Mouse (Mus musculus) forebrain, embryonic 10.5 days (tissue): ENCODE data around the gene Ints6. TPM values are rescaled to one million over a fixed set of nuclear protein-coding genes. Genes with fewer than 3 reads are reported as not detected.

Experiments used
- DNase-seq: peaks from one replicate; pipeline ENCODE4 v3.0.0-alpha.2; 2017; ENCODE audit warnings: low spot score; ENCODE audit errors: extremely low spot score
- H3K27ac ChIP-seq: fragments of 300-500 bp; sonication (generic); 2 replicates; pipeline ENCODE4 v1.5.1; 2016; ENCODE audit warnings: mild to moderate bottlenecking
- H3K27me3 ChIP-seq: fragments of 300-500 bp; sonication (generic); 2 replicates; pipeline ENCODE4 v1.6.1; 2016; ENCODE audit warnings: mild to moderate bottlenecking; ENCODE audit not compliant: poor library complexity, severe bottlenecking
- H3K36me3 ChIP-seq: fragments of 300-500 bp; sonication (generic); replicated peaks from 2 replicates; pipeline ENCODE4 v1.6.1; 2016; ENCODE audit warnings: mild to moderate bottlenecking, moderate library complexity
- H3K4me1 ChIP-seq: fragments of 300-500 bp; sonication (generic); 2 replicates; pipeline ENCODE4 v1.6.1; 2016
- H3K4me3 ChIP-seq: fragments of 300-500 bp; sonication (generic); 2 replicates; pipeline ENCODE4 v1.5.1; 2016; ENCODE audit warnings: mild to moderate bottlenecking, moderate library complexity
- H3K9me3 ChIP-seq: fragments of 300-500 bp; sonication (generic); 2 replicates; pipeline ENCODE4 v1.6.1; 2016; ENCODE audit warnings: mild to moderate bottlenecking, moderate library complexity
- WGBS: fragments of 180-500 bp; shearing (Covaris S2); methylation state at CpG from one replicate; pipeline ENCODE4 v1.1.7; 2016; 5-methylcytosine and 5-hydroxymethylcytosine counted together
- polyA plus RNA-seq: library from polyadenylated mRNA; unstranded; fragments of >200 nt; fragmentation: Nextera tagmentation; extraction: Ambion mirVana; gene quantifications from 2 replicates; pipeline ENCODE4 v1.2.1, GENCODE M21; 2016

Gene Ints6
- polyA plus RNA-seq, 1 experiment from 2014 or later, result 23.9 TPM

DNA sequence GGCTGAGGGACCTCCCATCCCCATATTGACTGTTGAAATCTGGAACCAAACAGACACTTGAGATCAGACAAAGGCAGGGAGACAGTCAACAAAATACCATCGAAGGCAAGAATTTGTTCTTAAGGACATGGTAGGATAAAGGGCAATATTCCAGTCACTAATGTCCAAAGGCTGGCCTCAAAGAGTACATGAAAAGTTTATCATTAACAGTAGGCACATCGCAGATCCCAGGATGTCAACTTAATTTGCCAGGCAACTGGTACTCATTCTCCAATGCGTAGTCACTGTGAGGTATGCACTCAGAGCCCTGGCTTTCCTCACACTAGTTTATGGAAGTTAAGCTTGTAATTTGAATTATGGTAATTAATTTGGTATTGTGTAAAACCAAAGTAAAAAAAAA lies 13.3 kb upstream of the Ints6 start:
- WGBS, result 95% methylated on average over 3 of the region's 3 CpGs
- H3K27ac ChIP-seq, result no peak overlapping the region
- no peaks in the 10 kb centered on the region for H3K9me3 ChIP-seq
- no peak for DNase-seq
- H3K36me3 ChIP-seq, result no peaks in the 10 kb centered on the region
- no peak overlapping the region for H3K4me3 ChIP-seq
- H3K27me3 ChIP-seq, result no peaks in the 10 kb centered on the region
- H3K4me1 ChIP-seq, result no peaks in the 10 kb centered on the region

DNA sequence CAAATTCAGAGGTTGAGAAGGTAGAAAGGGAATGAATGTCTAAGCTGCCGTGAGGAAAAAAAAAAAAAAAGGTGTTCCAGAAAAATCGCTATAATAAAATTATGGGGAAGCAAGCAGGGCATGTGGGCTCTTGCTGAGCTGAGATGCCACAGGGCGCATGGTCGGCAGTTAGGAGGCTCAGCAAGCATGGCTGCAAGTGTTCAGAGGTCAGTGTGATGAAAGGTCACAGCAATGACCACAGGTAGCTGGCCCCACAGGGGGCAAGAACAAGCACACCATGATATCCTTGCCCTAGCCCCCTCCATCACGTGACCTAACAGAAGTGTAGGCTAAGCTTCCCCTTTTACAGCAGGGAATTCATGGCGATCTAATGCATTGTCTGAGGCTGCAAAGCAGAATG lies 12.8 kb upstream of the Ints6 start:
- Histone ChIP-seq H3K27ac (no peak overlapping the region), H3K36me3 (no peaks in the 10 kb centered on the region), H3K27me3 (no peaks in the 10 kb centered on the region), H3K4me3 (no peak overlapping the region), H3K9me3 (no peaks in the 10 kb centered on the region), H3K4me1 (no peaks in the 10 kb centered on the region)
- DNase-seq, result no peak
- WGBS, result 80% methylated on average over 6 of the region's 6 CpGs

DNA sequence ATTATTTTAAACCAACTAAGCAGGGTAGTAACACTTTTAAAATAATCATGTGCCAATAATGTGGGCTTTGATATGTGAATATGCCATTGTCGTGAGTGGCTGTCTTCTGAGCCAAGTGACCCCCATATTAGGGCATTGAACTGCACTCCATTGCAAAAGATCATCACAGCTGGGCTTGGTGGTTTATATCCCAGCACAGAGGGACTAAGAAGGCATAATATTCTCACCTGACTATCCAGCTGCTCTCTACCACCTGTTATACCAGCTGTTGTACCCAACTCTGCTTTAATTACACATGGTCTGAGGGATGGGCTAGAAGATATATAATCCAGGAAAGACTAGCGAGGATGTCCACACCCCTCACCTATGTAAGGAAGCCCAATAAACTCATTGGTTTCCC lies 4.4 kb upstream of the Ints6 start:
- Histone ChIP-seq H3K4me1 (peaks cover 12% of the 10 kb centered on the region), H3K4me3 (no peak overlapping the region), H3K27ac (no peak overlapping the region), H3K36me3 (no peaks in the 10 kb centered on the region), H3K9me3 (no peaks in the 10 kb centered on the region), H3K27me3 (no peaks in the 10 kb centered on the region)
- WGBS, result 78% methylated on average over 2 of the region's 2 CpGs
- DNase-seq, result no peak

DNA sequence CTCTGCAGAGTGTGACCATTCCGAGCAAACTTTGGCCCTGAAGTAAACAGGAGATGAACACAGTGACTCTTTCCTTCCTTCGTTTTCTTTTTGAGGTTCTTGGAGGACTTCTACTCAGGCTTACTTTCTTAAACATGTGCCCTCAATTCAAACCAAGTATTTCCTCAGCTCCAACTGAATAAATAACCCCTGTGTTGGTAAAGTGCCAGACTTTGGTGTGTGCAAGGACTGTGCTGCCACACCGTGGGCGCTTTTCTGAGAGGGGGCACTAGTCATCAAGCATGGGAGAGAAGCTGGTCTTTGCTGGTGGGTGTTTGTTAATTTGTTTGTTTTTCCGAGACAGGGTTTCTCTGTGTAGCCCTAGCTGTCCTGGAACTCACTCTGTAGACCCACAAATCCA lies 3.4 kb upstream of the Ints6 start:
- Histone ChIP-seq H3K9me3 (no peaks in the 10 kb centered on the region), H3K27ac (no peak overlapping the region), H3K4me1 (peaks cover 14% of the 10 kb centered on the region), H3K27me3 (no peaks in the 10 kb centered on the region), H3K36me3 (no peaks in the 10 kb centered on the region), H3K4me3 (no peak overlapping the region)
- 85% methylated on average over 5 of the region's 5 CpGs for WGBS
- DNase-seq, result no peak

DNA sequence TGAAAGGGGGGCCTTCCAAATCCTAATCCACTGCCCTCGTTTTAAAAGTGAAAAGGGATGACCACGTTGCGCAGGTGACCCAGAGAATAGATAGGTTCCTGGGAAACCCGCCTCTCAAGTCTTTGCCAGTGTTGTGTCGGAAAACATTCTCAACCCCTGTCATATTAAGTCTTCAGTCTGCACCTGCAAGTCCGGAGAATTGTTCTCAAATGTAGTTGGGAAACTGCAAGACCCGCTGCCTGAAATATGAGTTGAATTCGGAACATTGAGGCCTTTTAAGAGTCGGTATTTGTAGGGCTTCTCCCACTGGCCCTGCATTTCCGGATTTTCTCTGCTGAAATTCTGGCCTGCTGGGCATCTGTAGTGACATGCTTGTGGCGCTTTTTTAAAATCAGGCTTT lies 974 bp upstream of the Ints6 start:
- peaks cover 19% of the 10 kb centered on the region for H3K4me1 ChIP-seq
- DNase-seq, result no peak
- H3K4me3 ChIP-seq, result peak overlapping the region; percentile 92
- H3K27ac ChIP-seq, result peak overlapping the region; percentile 100
- WGBS, result 4% methylated on average over 11 of the region's 11 CpGs
- no peaks in the 10 kb centered on the region for H3K9me3 ChIP-seq
- H3K36me3 ChIP-seq, result peaks cover 18% of the 10 kb centered on the region
- H3K27me3 ChIP-seq, result no peaks in the 10 kb centered on the region

DNA sequence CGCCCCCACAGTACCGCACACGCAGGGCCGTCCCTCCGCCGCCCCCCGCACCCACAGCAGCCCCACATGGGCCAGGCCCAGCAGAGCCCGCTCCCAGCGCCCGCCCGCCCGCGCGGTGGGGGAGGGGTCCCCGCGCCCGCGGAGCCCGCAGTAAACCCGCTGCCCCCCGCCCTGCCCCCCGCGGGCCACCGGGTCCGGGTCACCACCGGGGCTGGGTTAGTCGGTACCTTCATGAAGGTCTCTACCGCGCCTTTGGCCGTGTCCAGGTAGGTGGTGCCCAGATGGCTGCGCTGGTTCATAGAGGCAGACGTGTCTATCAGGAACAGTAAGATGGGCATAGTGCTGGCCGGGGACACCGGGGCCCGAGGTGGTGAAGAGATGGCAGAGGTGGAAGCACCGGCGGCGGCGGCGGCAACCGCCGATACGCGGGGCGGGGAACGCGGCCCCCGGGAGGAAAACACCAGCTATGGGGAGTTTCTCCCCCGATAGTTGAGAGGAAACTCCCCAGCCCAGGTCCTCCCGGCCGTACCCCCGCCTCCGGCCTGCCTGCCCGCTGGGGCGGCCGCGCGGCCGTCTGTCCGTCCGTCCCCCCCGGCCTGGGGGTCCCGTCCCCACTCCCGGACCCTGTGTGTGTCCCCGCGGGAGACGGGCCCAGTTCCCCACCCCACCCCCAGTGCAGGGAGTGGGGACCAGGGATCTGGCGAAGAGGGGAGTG lies 491 bp downstream of the Ints6 start:
- Histone ChIP-seq H3K27ac (peak overlapping the region; percentile 100), H3K36me3 (peaks cover 33% of the 10 kb centered on the region), H3K4me1 (peaks cover 19% of the 10 kb centered on the region), H3K4me3 (peak overlapping the region; percentile 92), H3K9me3 (no peaks in the 10 kb centered on the region), H3K27me3 (no peaks in the 10 kb centered on the region)
- peak; percentile 69 for DNase-seq
- WGBS, result under 1% methylated on average over 66 of the region's 68 CpGs

DNA sequence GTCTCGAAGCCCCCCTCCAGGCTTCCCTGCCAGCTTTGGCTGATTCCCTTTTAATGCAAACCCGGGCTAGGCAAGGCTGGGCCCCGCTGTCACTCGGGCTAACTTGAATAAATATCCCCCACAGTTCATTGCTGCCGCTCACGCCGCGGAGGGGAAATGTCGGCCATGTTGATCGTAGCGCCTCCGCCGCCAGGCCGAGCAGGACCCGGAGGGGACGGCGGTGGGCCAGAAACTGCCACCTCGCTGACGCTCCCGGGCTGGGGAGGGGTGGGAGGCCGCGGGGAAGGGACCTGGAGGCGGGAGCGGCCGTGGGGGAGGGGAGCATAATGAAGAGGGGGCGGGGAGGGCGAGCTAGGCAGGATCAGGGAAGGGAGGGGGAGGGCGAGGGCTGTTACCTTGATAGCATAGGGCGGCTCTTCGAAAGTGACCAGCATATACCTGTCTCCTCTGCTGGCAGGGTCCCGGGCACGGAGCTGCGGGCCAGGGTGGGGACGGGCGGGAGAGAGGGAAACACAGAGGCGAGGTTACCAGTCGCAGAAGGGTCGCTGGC lies 1.1 kb downstream of the Ints6 start:
- peak overlapping the region; percentile 100 for H3K27ac ChIP-seq
- DNase-seq, result peak; percentile 85

DNA sequence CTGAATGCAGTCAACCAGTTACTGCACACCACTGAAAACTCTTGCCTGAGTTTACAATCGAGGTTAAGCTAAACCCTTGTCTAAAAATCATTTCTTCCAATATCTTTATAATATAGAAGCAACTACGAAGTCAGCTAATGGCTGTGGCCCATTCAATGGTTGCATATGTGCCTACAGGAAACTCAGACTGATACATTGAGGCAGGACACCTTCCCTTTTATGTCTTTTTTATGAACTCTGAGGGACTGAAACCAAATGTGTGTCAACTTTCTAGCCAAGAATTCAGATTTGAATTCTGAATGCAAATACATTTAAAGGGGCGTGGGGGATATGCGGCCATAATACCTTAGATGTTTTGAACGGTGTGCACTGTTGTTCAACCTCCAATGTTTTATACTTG lies 2.3 kb downstream of the Ints6 start:
- Histone ChIP-seq H3K27ac (no peak overlapping the region), H3K9me3 (no peaks in the 10 kb centered on the region), H3K4me1 (peaks cover 19% of the 10 kb centered on the region), H3K4me3 (peak overlapping the region; percentile 92; the same call in 1 of the 2 replicates), H3K27me3 (no peaks in the 10 kb centered on the region), H3K36me3 (peaks cover 50% of the 10 kb centered on the region)
- 95% methylated on average over 5 of the region's 5 CpGs for WGBS
- no peak for DNase-seq

More for the DNA sequence above, 1.1 kb downstream of the Ints6 start:
- peaks cover 39% of the 10 kb centered on the region for H3K36me3 ChIP-seq
- under 1% methylated on average over 29 of the region's 38 CpGs for WGBS
- peaks cover 19% of the 10 kb centered on the region for H3K4me1 ChIP-seq
- H3K4me3 ChIP-seq, result peak overlapping the region; percentile 92
- H3K27me3 ChIP-seq, result no peaks in the 10 kb centered on the region
- H3K9me3 ChIP-seq, result no peaks in the 10 kb centered on the region

DNA sequence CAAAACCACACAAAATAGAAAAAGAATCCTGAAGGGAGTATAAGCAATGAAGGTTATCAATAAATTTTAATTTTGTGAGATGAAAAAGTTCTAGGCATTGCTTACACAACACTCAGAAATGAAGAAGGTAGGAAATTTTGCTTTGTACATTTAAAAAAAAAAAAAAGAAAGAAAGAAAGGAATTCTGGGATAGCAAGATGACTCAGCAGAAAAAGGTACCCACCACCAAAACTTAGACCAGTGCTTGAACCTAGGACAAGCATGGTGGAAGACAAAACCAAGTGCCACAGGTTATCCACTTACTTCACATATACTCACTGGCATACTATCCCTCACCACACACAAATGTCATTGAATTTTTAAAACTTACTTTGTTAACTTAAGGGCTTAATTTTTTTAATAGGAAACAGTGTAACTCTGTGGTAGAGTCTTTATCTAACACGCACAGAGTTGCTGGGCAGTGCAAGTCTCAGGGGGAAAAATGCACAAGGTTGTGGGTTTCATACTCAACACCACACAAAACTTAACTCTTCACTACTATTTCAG lies 5.8 kb downstream of the Ints6 start:
- peaks cover 71% of the 10 kb centered on the region for H3K36me3 ChIP-seq
- H3K4me1 ChIP-seq, result peaks cover 7% of the 10 kb centered on the region
- H3K27me3 ChIP-seq, result no peaks in the 10 kb centered on the region
- H3K4me3 ChIP-seq, result no peak overlapping the region
- 97% methylated on average over 1 of the region's 1 CpGs for WGBS
- no peak overlapping the region for H3K27ac ChIP-seq
- H3K9me3 ChIP-seq, result no peaks in the 10 kb centered on the region
- no peak for DNase-seq

DNA sequence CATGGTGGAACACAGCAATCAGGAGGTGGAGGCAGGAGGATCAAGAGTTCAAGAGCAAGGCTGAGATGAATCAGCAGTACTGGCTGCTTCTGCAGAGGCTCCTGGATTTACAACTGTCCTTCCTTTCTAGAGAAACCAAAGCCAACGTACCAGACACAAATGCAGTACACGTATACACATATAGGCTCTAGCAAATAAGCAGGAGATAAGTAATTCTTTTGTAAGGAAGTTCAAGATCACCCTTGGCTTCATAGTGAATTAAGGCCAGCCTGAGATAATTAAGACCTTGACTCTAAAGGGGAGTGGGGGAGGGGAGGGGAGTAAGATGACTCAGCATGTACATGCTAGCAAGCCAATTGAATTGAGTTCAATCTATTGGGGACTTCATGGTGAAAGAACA lies 9.5 kb downstream of the Ints6 start:
- Histone ChIP-seq H3K27ac (no peak overlapping the region), H3K36me3 (peaks cover 57% of the 10 kb centered on the region), H3K9me3 (no peaks in the 10 kb centered on the region), H3K4me1 (no peaks in the 10 kb centered on the region), H3K27me3 (no peaks in the 10 kb centered on the region), H3K4me3 (no peak overlapping the region)
- 89% methylated on average over 2 of the region's 2 CpGs for WGBS
- no peak for DNase-seq

DNA sequence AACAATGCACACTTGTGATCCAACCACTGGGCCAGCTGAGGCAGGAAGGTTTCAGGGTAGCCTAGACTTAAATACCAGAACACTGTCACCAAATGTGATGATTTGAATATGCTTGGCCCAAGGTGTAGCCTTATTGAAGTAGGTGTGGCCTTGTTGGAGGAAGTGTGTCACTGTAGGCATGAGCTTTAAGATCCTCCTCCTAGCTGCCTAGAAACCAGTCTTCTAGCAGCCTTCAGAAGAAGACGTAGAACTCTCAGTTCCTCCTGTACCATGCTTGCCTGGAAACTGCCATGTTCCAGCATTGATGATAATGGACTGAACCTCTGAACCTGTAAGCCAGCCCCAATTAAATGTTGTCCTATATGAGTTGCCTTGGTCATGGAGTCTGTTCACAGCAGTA lies 25.3 kb downstream of the Ints6 start:
- H3K9me3 ChIP-seq, result no peaks in the 10 kb centered on the region
- H3K27ac ChIP-seq, result no peak overlapping the region
- no peak for DNase-seq
- no peaks in the 10 kb centered on the region for H3K27me3 ChIP-seq
- WGBS, result 91% methylated on average over 1 of the region's 1 CpGs
- H3K4me1 ChIP-seq, result no peaks in the 10 kb centered on the region
- peaks cover 69% of the 10 kb centered on the region for H3K36me3 ChIP-seq
- H3K4me3 ChIP-seq, result no peak overlapping the region

DNA sequence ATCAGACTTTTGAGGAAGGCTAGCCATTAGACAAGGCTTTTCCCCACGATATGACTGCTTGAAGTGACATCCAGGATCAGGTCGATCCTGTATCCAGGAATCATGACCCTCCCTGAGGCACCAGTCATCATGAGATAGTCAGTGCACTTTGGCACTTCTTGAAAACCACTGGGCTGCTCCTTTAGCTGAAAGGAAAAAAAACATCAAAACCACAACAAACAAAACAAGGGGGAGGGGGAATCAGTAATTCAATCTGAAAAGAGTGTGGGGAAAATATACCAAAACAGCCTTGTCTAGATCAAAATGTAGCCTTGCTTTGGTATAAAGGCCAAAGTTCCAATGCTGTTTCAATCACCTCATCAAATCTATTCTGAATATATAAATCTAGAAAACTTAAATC lies 27.3 kb downstream of the Ints6 start:
- Histone ChIP-seq H3K9me3 (no peaks in the 10 kb centered on the region), H3K27me3 (no peaks in the 10 kb centered on the region), H3K4me1 (no peaks in the 10 kb centered on the region), H3K4me3 (no peak overlapping the region), H3K27ac (no peak overlapping the region), H3K36me3 (peaks cover 60% of the 10 kb centered on the region)
- 83% methylated on average over 2 of the region's 2 CpGs for WGBS
- no peak for DNase-seq

DNA sequence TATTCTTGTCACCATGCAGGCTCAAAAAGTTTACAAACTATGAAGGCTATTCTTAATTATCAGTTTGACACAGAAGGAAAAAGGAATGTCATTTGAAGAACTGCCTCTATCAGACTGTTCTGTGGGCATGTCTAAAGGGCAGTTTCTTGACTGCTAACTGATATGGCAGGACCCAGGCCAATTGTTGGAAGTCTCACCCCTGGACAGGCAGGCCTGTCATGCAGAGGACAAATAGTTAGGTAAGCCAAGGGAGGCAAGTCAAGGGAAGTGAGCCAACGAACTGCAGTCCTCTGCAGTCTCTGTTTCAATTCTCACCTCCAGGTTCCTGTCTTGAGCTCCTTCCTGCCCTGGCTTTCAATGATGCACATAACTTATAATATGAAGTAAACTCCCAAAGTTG lies 29.1 kb downstream of the Ints6 start:
- Histone ChIP-seq H3K4me3 (no peak overlapping the region), H3K27me3 (no peaks in the 10 kb centered on the region), H3K27ac (no peak overlapping the region), H3K4me1 (no peaks in the 10 kb centered on the region), H3K9me3 (no peaks in the 10 kb centered on the region), H3K36me3 (peaks cover 48% of the 10 kb centered on the region)
- no peak for DNase-seq
- WGBS, result 92% methylated on average over 1 of the region's 1 CpGs
